Mouse (Mus musculus) megakaryocyte, embryonic 14.5 days (primary cell): Measurements from ENCODE around the gene Mgat5b.
"Not testable (repeated sequence)": the region's sequence is repeated elsewhere in the genome, so short reads cannot be mapped to it uniquely, and the experiment has no call there.

ENCODE experiments used
- FLI1 ChIP-seq: IDR thresholded peaks from 2 replicates; pipeline ENCODE4 v1.6.1; 2012; ENCODE audit warnings: low read length, inconsistent platforms, mixed read lengths
- GATA1 ChIP-seq: IDR thresholded peaks from 3 replicates; pipeline ENCODE4 v1.6.1; 2012; ENCODE audit warnings: mixed read lengths, low read length, inconsistent platforms, borderline replicate concordance

- not testable (repeated sequence) for TF ChIP-seq GATA1, FLI1
Observed at GRCm38 (mm10) chr11:116902588-116902987, 16.1 kb upstream of the Mgat5b start.
